Mouse (Mus musculus) gonadal fat pad, adult 2 months (tissue): ENCODE data around the gene Raet1e. TPM values are rescaled to one million over a fixed set of nuclear protein-coding genes. Genes with fewer than 3 reads are reported as not detected.
"Not testable (repeated sequence)": the region's sequence is repeated elsewhere in the genome, so short reads cannot be mapped to it uniquely, and the experiment has no call there.

ENCODE experiments used
- DNase-seq: peaks from one replicate; pipeline ENCODE4 v3.0.0-alpha.2; 2012; ENCODE audit warnings: low read depth
- polyA plus RNA-seq: library from polyadenylated mRNA; depleted of rRNA; stranded (reverse); fragments of >200 nt; gene quantifications from 2 replicates; pipeline ENCODE4 v1.2.3, GENCODE M21; 2012; rRNA removed

Raet1e gene
- polyA plus RNA-seq, 1 experiment = 0.72 TPM

DNA sequence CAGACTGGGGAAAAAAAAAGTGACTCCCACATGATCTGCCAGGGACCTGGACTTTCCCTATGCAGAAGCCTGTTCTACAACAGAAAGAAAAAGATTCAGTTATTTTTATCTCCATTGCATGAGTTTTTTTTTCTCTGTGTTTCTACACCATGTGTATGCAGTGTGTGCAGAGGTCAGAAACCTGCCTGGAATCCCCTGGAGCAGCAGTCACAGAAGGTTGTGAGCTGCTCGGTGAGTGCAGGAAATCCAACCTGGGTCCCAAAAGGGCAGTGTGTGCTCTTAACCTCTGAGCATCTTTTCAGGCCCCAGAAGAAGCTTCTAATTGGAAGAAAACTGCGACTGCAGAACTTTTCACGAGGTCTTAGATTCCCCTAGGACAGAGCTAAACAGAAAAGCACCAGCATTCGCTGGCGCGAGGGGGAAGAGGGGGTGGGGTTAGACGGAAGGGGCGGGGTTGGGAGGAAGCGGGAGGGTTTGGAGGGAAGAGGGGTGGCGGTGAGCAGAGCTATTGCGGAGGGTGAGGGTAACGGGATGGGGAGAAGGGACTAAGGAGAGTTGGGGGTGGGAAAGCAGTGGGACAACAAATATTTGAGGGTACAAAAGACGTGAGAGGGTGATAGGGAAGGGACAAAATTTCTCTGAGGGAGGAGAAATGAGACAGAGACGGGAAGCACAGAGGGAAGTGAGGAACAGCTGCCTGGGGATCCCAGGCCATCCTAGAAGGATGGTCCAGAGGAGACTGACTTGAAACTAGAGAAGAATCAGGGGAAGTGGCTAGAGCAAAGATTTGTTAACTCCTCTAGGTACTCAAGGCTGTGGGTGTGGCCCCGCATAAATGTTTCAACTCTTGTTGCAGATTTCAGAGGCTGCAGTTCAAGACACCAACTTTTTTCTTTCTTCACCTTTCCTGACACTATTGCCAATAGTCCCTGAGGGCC is 203.3 kb downstream of the Raet1e start:
- not testable (repeated sequence) for DNase-seq

DNA sequence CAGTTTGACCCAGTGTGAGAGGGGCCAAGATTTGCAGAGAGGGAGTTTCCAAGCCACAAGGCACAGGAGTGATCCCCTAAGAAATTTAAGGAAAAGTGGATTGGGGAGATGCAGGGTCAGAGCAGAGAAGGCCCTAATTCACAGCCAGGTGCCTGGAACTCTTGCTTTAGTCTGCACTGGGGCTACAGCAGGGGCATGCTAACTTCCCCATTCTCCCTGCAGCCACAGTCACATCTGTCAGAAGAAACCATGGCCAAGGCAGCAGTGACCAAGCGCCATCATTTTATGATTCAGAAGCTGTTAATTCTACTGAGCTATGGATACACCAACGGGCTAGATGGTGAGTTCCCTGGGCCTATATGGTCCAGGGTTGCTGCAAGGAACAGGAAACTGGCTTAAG is 204.1 kb downstream of the Raet1e start:
- DNase-seq = not testable (repeated sequence)

DNA sequence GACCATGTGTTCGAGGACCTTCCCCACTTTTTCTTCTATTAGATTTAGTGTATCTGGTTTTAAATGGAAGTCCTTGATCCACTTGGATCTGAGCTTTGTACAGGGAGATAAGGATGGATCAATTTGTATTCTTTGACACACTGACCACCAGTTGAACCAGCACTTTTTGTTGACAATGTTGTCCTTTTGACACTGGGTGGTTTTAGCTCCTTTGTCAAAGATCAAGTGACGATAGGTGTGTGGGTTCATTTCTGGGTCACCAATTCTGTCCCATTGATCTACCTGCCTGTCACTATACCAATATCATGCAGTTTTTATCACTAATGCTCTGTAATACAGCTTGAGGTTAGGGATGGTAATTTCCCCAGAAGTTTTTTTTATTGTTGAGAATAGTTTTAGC is 206.5 kb downstream of the Raet1e start:
- DNase-seq = not testable (repeated sequence)

- not testable (repeated sequence) for DNase-seq
Measured at GRCm38 (mm10) chr10:22381226-22381625, 222.9 kb downstream of the Raet1e start.

GRCm38 (mm10) chr10:22390146-22390545 is 231.8 kb downstream of the Raet1e start:
- not testable (repeated sequence) for DNase-seq

DNA sequence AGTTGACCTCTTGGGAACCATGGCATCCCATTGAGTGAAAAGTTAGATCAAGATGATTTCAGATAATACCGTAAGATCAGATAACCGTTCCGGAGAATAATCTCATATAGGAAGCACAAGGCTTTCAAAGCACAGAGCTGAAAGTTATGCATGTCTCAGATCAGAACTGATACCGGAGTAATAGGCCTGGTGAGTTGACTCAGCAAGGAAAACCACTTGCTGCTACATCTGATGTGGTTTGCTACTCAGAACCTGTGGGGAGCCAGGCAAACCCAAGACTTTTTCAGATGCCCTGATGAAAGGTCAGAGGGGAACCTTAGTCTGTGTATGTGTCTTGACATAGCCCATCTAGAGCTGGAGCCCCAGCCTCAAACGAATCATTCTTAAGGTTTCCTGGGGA is 233.2 kb downstream of the Raet1e start:
- DNase-seq = not testable (repeated sequence)

DNA sequence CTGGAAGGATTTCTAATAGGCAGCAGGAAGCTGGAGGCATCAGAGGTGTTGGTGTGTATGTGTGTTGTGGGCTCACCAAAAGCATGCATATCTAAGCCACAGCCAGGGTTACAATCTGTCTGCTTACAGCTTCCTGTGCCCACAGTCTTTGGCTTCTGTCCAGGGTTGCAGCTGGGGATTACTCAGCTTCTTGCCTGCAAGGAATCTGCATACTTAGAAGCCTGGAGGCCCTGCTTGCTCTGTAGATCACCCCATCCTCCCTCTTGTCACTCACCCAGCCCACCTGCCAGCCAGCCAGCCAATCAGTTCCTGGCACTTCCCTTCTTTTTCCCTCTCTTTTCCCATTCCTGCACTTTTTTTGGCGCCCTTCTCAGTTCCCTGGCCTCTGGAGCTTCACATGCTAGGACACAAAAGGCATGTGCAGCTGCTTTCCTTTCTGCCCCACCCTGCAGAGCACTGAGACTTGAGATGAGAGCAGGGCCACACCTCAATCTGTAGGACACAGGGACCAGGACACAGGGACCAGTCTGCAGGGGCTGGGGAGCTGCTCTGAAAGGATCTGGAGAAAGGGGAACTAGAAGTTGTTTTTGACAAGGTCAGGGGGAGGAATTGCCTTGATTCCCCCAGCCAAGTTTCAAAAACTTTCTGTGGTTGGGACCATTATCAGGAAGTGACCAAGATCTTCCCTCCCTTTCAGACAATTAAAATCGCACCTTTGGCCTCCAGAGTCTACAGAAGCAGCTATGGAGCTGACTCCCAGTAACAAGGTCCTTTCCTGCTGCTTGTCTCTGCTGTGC is 234.9 kb downstream of the Raet1e start:
- DNase-seq = not testable (repeated sequence)

- DNase-seq = not testable (repeated sequence)
Measured at GRCm38 (mm10) chr10:22396680-22397079, 238.3 kb downstream of the Raet1e start.

DNA sequence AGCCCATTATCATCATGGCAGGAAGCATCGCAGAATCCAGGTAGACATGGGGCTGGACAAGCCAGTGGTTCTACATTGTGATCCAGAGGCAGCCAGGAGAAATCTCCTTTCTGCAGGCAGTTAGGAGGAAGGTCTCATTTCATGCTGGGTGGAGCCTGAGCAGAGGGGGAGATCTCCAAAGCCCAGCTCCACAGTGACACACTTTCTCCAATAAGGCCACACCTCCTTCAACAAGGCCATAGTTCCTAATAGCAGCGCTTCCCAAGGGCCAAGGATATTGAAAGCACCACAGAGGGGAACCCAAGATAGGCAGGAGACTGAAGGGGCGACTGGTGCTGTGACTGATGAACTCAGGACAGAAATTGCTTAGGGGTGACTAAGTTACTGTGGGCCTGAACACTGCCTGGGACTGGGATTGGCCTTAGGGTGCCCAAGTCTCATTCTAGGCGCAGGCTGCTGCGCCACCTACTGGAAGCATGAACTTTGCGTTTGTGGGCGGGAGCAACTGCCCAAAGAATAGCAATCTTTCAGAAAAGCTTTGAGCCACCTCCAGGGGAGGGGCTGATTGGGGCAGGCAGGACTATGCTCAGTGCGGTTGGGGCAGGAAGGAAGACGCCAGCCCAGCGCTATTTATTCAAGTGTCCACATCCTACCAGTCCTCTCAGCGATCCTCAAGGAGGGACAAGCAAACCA is 244.0 kb downstream of the Raet1e start:
- DNase-seq = not testable (repeated sequence)

DNA sequence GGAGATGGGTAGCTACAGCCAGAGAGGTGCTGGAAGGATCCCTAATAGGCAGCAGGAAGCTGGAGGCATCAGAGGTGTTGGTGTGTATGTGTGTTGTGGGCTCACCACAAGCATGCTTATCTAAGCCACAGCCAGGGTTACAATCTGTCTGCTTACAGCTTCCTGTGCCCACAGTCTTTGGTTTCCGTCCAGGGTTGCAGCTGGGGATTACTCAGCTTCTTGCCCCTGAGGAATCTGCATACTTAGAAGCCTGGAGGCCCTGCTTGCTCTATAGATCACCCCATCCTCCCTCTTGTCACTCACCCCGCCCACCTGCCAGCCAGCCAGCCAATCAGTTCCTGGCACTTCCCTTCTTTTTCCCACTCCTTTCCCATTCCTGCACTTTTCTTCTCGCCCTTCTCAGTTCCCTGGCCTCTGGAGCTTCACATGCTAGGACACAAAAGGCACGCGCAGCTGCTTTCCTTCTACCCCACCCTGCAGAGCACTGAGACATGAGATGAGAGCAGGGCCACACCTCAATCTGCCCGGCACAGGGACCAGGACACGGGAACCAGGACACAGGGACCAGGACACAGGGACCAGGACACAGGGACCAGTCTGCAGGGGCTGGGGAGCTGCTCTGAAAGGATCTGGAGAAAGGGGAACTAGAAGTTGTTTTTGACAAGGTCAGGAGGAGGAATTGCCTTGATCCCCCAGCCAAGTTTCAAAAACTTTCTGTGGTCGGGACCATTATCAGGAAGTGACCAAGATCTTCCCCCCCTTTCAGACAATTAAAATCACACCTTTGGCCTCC is 255.5 kb downstream of the Raet1e start:
- not testable (repeated sequence) for DNase-seq

Other genes starting within 250 kb of the Raet1e start
- not detected in 2 replicates for gene 4930444G20Rik, start 90.5 kb upstream of the Raet1e start, polyA plus RNA-seq
- 1.9 and 2.2 TPM in 2 replicates for gene E030030I06Rik, start 9.3 kb upstream of the Raet1e start, polyA plus RNA-seq
- gene H60b, start within 50 bp of the Raet1e start, polyA plus RNA-seq = 0.46 and 0.76 TPM in 2 replicates
- 0.11 and 0.20 TPM in 2 replicates for gene Raet1d, start 202.0 kb downstream of the Raet1e start, polyA plus RNA-seq